Mouse (Mus musculus): ENCODE results near the gene Btbd35f24. TPM values are rescaled to one million over a fixed set of nuclear protein-coding genes. Genes with fewer than 3 reads are reported as not detected.
"Not testable (repeated sequence)": the region's sequence is repeated elsewhere in the genome, so short reads cannot be mapped to it uniquely, and the experiment has no call there.

The Btbd35f24 gene
- polyA plus RNA-seq (2012), result not detected in 2 replicates

- H3K27me3 ChIP-seq (ENCODE audit: control insufficient read depth); H3K36me3 ChIP-seq (ENCODE audit: control insufficient read depth); H3K4me3 ChIP-seq (replicated peaks); H3K4me1 ChIP-seq (ENCODE audit: control insufficient read depth); H3K9me3 ChIP-seq (ENCODE audit: control insufficient read depth, low read length): not testable (repeated sequence)
These were observed at the start of gene Btbd35f24 for GRCm38 (mm10) chrX:3195727-3196126. TSS of gene Btbd35f24 (minus strand) at chrX:3195827.

Other genes starting within 250 kb of the Btbd35f24 start
- gene Btbd35f23, start 119.0 kb downstream of the Btbd35f24 start, polyA plus RNA-seq (2012), result not detected in 2 replicates
- gene Btbd35f11, start 247.9 kb upstream of the Btbd35f24 start, polyA plus RNA-seq (2012), result not detected in 2 replicates